Mouse (Mus musculus): Measurements from ENCODE around the gene Foxp3. TPM values are rescaled to one million over a fixed set of nuclear protein-coding genes. Genes with fewer than 3 reads are reported as not detected.

The Foxp3 gene
- polyA plus RNA-seq (2015; fragmentation: Nextera tagmentation; extraction: Ambion mirVana) = 0.21 TPM in 1 of 2 replicates, not detected in the other

- H3K4me1 ChIP-seq (replicated peaks) = peaks cover 43% of the 10 kb centered on the region
- ATAC-seq (ENCODE audit: low FRiP score) = peak; percentile 60
- 30% methylated on average over 64 of the region's 72 CpGs for WGBS
These were observed at the start of gene Foxp3 for GRCm38 (mm10) chrX:7573176-7574086. Foxp3 (plus strand) TSS chrX:7573644.

DNA sequence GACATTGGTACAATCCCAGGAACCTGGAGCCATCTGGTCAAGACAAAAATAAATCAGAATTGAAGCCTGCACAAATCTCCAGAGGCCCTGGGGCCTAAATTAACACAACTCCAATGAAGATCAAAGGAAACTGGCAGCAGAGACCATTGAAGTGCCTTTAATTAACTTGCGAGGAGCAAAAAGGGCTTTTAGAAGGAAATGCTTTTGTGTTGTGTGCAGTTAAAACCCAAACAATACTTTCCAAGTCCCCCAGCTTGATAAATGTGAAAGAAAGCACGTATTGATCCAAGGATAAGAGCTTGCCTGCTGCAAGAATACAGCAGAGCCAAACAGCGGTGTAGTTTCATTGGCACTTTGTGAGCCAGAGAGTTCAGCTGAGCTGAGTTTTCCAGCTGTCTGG, 48.5 kb upstream of the Foxp3 start:
- whole genome bisulfite sequencing = 32% methylated on average over 3 of the region's 3 CpGs
- Histone ChIP-seq H3K27ac (no peak overlapping the region), H3K9me3 (no peaks in the 10 kb centered on the region), H3K4me2 (no peak overlapping the region), H3K36me3 (no peaks in the 10 kb centered on the region), H3K4me1 (replicated peaks) (no peaks in the 10 kb centered on the region), H3K27me3 (no peaks in the 10 kb centered on the region), H3K4me3 (no peak overlapping the region), H3K9ac (no peak overlapping the region)
- no peak for ATAC-seq (ENCODE audit: low FRiP score)

More at GRCm38 (mm10) chrX:7573176-7574086, at the start of gene Foxp3:
- peak within 1 kb of the TSS; percentile 64 for H3K4me2 ChIP-seq
- H3K27ac ChIP-seq = peak within 1 kb of the TSS; percentile 92
- peak within 1 kb of the TSS; percentile 73 for H3K9ac ChIP-seq
- no peaks in the 10 kb centered on the region for H3K36me3 ChIP-seq
- H3K9me3 ChIP-seq = no peaks in the 10 kb centered on the region; the same call in 1 of the 2 replicates
- H3K27me3 ChIP-seq = no peaks in the 10 kb centered on the region
- H3K4me3 ChIP-seq = peak within 1 kb of the TSS; percentile 52

GRCm38 (mm10) chrX:7553474-7553873, 20.0 kb upstream of the Foxp3 start:
- no peaks in the 10 kb centered on the region for H3K36me3 ChIP-seq
- ATAC-seq (ENCODE audit: low FRiP score) = no peak
- no peaks in the 10 kb centered on the region for H3K9me3 ChIP-seq
- no peak overlapping the region for H3K4me3 ChIP-seq
- H3K4me2 ChIP-seq = no peak overlapping the region
- no peak overlapping the region for H3K9ac ChIP-seq
- 93% methylated on average over 4 of the region's 4 CpGs for WGBS
- no peaks in the 10 kb centered on the region for H3K4me1 ChIP-seq (replicated peaks)
- no peak overlapping the region for H3K27ac ChIP-seq
- no peaks in the 10 kb centered on the region for H3K27me3 ChIP-seq

- H3K9ac ChIP-seq = no peak overlapping the region
- H3K27me3 ChIP-seq = no peaks in the 10 kb centered on the region
- no peaks in the 10 kb centered on the region for H3K4me1 ChIP-seq (replicated peaks)
- 25% methylated on average over 2 of the region's 2 CpGs for WGBS
- H3K36me3 ChIP-seq = peaks cover 13% of the 10 kb centered on the region
- no peaks in the 10 kb centered on the region for H3K9me3 ChIP-seq
- H3K27ac ChIP-seq = no peak overlapping the region
- H3K4me3 ChIP-seq = no peak overlapping the region
- no peak for ATAC-seq (ENCODE audit: low FRiP score)
- no peak overlapping the region for H3K4me2 ChIP-seq
These were observed 10.4 kb upstream of the Foxp3 start for GRCm38 (mm10) chrX:7563076-7563475.

DNA sequence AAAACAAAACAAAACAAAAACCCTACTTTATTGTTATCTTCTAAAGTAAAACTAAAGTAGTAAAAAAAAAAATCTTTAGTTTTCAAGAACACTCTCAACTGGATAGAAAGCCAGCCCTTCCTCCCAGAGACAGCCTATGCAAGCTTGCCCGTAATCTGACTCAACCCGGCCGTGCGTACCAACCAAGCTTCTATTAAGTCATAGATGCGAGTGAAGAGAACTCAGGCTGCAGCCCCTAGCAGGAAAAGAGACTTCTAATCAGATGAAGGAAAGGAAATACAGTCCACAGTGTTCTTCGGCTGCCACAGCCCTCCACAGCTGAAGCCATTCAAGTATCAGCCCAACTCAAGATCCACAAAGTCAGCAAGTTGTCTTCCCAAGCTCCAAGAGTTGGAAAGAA, 7.1 kb upstream of the Foxp3 start:
- Histone ChIP-seq H3K9me3 (no peaks in the 10 kb centered on the region), H3K36me3 (no peaks in the 10 kb centered on the region), H3K4me2 (no peak overlapping the region), H3K4me1 (replicated peaks) (peaks cover 19% of the 10 kb centered on the region), H3K4me3 (no peak overlapping the region), H3K27me3 (no peaks in the 10 kb centered on the region), H3K9ac (no peak overlapping the region), H3K27ac (no peak overlapping the region)
- 92% methylated on average over 6 of the region's 6 CpGs for WGBS
- no peak for ATAC-seq (ENCODE audit: low FRiP score)

DNA sequence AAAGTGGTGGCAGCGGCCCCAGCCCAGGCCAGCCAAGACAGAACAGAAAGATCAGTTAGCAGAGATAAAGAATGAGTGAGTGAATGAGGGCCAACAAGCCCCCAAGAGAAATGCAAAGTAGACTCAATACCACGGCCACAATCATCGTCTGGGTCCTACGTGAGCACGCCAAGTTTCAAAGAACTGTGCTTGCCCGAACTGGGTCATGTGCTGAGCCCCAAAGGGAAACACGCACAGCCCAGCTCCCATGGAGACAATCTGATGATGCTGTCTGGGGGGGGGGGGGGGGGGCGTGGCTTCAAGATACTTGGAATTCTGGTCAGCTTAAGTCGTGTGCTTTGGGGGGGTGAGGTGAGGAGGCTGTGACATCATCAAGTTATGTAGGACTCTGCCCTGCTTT, 6.0 kb upstream of the Foxp3 start:
- H3K4me3 ChIP-seq = no peak overlapping the region
- peaks cover 30% of the 10 kb centered on the region for H3K4me1 ChIP-seq (replicated peaks)
- no peaks in the 10 kb centered on the region for H3K9me3 ChIP-seq
- H3K27me3 ChIP-seq = no peaks in the 10 kb centered on the region
- ATAC-seq (ENCODE audit: low FRiP score) = no peak
- no peaks in the 10 kb centered on the region for H3K36me3 ChIP-seq
- H3K27ac ChIP-seq = no peak overlapping the region
- no peak overlapping the region for H3K9ac ChIP-seq
- WGBS = 77% methylated on average over 8 of the region's 9 CpGs
- H3K4me2 ChIP-seq = no peak overlapping the region

- Histone ChIP-seq H3K36me3 (no peaks in the 10 kb centered on the region), H3K9ac (no peak overlapping the region), H3K27me3 (no peaks in the 10 kb centered on the region), H3K4me1 (replicated peaks) (peaks cover 43% of the 10 kb centered on the region), H3K27ac (no peak overlapping the region), H3K9me3 (no peaks in the 10 kb centered on the region; the same call in 1 of the 2 replicates), H3K4me3 (no peak overlapping the region), H3K4me2 (no peak overlapping the region)
- ATAC-seq (ENCODE audit: low FRiP score) = no peak
- 60% methylated on average over 7 of the region's 7 CpGs for WGBS
These were observed 2.8 kb upstream of the Foxp3 start for GRCm38 (mm10) chrX:7570481-7571175.

DNA sequence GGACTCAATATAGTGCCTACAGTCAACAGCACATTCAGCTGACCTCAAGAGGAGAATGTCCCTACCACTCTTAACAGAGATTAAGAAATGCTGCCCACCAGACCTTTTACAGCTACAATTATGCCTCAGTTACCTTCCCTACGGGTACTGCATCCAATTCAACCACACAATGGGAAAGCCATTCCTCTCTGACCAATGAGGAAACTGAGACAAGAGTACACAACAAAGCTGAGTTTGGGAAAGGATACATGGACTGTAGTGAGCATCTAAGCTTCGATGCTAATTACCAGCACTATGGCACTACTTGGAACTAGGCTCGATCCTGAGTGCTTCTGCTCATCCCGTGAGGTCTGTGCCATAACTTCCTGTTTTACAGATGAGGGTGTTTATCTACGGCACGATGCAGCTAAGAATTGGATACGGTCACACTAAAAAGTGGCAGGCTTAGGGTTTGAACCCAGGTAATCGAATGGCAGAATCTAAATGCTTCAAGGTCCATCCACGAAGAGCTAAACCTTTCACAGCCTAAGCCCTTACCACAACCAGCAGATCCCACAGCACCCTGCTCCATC, 1.8 kb upstream of the Foxp3 start:
- Histone ChIP-seq H3K9me3 (no peaks in the 10 kb centered on the region; the same call in 1 of the 2 replicates), H3K4me3 (no peak overlapping the region), H3K4me2 (peak overlapping the region; percentile 64; the same call in 1 of the 2 replicates), H3K36me3 (no peaks in the 10 kb centered on the region), H3K27ac (no peak overlapping the region), H3K4me1 (replicated peaks) (peaks cover 43% of the 10 kb centered on the region), H3K9ac (no peak overlapping the region), H3K27me3 (no peaks in the 10 kb centered on the region)
- WGBS = 91% methylated on average over 9 of the region's 9 CpGs
- ATAC-seq (ENCODE audit: low FRiP score) = no peak

- no peak for ATAC-seq (ENCODE audit: low FRiP score)
- Histone ChIP-seq H3K4me2 (peak overlapping the region; percentile 64), H3K9me3 (no peaks in the 10 kb centered on the region; the same call in 1 of the 2 replicates), H3K4me3 (peak overlapping the region; percentile 52), H3K36me3 (no peaks in the 10 kb centered on the region), H3K9ac (no peak overlapping the region), H3K27me3 (no peaks in the 10 kb centered on the region), H3K27ac (no peak overlapping the region), H3K4me1 (replicated peaks) (peaks cover 43% of the 10 kb centered on the region)
- 90% methylated on average over 10 of the region's 10 CpGs for WGBS
These were observed 978 bp upstream of the Foxp3 start for GRCm38 (mm10) chrX:7572466-7572865.

GRCm38 (mm10) chrX:7574087-7574884, 842 bp downstream of the Foxp3 start, which contains the start of gene Ppp1r3f:
Ppp1r3f (minus strand) TSS chrX:7574283.
- peak; percentile 98 for ATAC-seq (ENCODE audit: low FRiP score)
- Histone ChIP-seq H3K9me3 (no peaks in the 10 kb centered on the region; the same call in 1 of the 2 replicates), H3K27me3 (no peaks in the 10 kb centered on the region), H3K4me3 (peak within 1 kb of the TSS; percentile 52), H3K9ac (peak within 1 kb of the TSS; percentile 73), H3K4me1 (replicated peaks) (peaks cover 43% of the 10 kb centered on the region), H3K4me2 (peak within 1 kb of the TSS; percentile 64), H3K27ac (peak within 1 kb of the TSS; percentile 92), H3K36me3 (no peaks in the 10 kb centered on the region)
- 16% methylated on average over 51 of the region's 65 CpGs for WGBS

GRCm38 (mm10) chrX:7574885-7575231, 1.4 kb downstream of the Foxp3 start:
- H3K9ac ChIP-seq = no peak overlapping the region
- H3K27me3 ChIP-seq = no peaks in the 10 kb centered on the region
- H3K4me2 ChIP-seq = peak overlapping the region; percentile 45
- peak overlapping the region; percentile 52 for H3K4me3 ChIP-seq
- peaks cover 38% of the 10 kb centered on the region for H3K4me1 ChIP-seq (replicated peaks)
- no peaks in the 10 kb centered on the region; the same call in 1 of the 2 replicates for H3K9me3 ChIP-seq
- ATAC-seq (ENCODE audit: low FRiP score) = 0 out of 2 replicates have a peak, but pooled peaks have one; percentile 0
- no peaks in the 10 kb centered on the region for H3K36me3 ChIP-seq
- WGBS = 26% methylated on average over 5 of the region's 6 CpGs
- peak overlapping the region; percentile 92 for H3K27ac ChIP-seq

Data from hindbrain, embryonic 13.5 days (tissue).